Mouse (Mus musculus) neural tube, embryonic 13.5 days (tissue): ENCODE results near the gene Mcts2. TPM values are rescaled to one million over a fixed set of nuclear protein-coding genes. Genes with fewer than 3 reads are reported as not detected.

ENCODE experiments used
- ATAC-seq: fragments of 200-750 bp; cut with Nextera tagmentation; 2 replicates; pipeline ENCODE4 v1.8.0; 2017; ENCODE audit warnings: low read depth, mild to moderate bottlenecking, moderate TSS enrichment, moderate library complexity
- H3K27ac ChIP-seq: fragments of 300-500 bp; sonication (generic); replicated peaks from 2 replicates; pipeline ENCODE4 v1.5.1; 2015; ENCODE audit warnings: moderate library complexity, mild to moderate bottlenecking, inconsistent platforms
- H3K27me3 ChIP-seq: fragments of 300-500 bp; sonication (generic); 2 replicates; pipeline ENCODE4 v1.6.1; 2015; ENCODE audit warnings: mild to moderate bottlenecking, inconsistent platforms
- H3K36me3 ChIP-seq: fragments of 300-500 bp; sonication (generic); 2 replicates; pipeline ENCODE4 v1.6.1; 2015; ENCODE audit warnings: mild to moderate bottlenecking, inconsistent platforms
- H3K4me1 ChIP-seq: fragments of 300-500 bp; sonication (generic); replicated peaks from 2 replicates; pipeline ENCODE4 v1.6.1; 2015; ENCODE audit warnings: inconsistent platforms
- H3K4me2 ChIP-seq: fragments of 300-500 bp; sonication (generic); 2 replicates; pipeline ENCODE4 v1.6.1; 2015; ENCODE audit warnings: inconsistent platforms, mild to moderate bottlenecking, moderate library complexity
- H3K4me3 ChIP-seq: fragments of 300-500 bp; sonication (generic); 2 replicates; pipeline ENCODE4 v1.5.1; 2015; ENCODE audit warnings: mild to moderate bottlenecking, inconsistent platforms
- H3K9ac ChIP-seq: fragments of 300-500 bp; sonication (generic); 2 replicates; pipeline ENCODE4 v1.6.1; 2015; ENCODE audit warnings: moderate library complexity, mild to moderate bottlenecking, inconsistent platforms
- H3K9me3 ChIP-seq: fragments of 300-500 bp; sonication (generic); 2 replicates; pipeline ENCODE4 v1.6.1; 2016; ENCODE audit warnings: inconsistent platforms
- WGBS: fragments of 180-500 bp; shearing (Covaris S2); methylation state at CpG from one replicate; pipeline ENCODE4 v1.1.7; 2015; 5-methylcytosine and 5-hydroxymethylcytosine counted together
- polyA plus RNA-seq: library from polyadenylated mRNA; unstranded; fragments of >200 nt; fragmentation: Nextera tagmentation; extraction: Ambion mirVana; gene quantifications from 2 replicates; pipeline ENCODE4 v1.2.1, GENCODE M21; 2015

Gene Mcts2
- polyA plus RNA-seq, 1 experiment from 2014 or later: 45.5 TPM

DNA sequence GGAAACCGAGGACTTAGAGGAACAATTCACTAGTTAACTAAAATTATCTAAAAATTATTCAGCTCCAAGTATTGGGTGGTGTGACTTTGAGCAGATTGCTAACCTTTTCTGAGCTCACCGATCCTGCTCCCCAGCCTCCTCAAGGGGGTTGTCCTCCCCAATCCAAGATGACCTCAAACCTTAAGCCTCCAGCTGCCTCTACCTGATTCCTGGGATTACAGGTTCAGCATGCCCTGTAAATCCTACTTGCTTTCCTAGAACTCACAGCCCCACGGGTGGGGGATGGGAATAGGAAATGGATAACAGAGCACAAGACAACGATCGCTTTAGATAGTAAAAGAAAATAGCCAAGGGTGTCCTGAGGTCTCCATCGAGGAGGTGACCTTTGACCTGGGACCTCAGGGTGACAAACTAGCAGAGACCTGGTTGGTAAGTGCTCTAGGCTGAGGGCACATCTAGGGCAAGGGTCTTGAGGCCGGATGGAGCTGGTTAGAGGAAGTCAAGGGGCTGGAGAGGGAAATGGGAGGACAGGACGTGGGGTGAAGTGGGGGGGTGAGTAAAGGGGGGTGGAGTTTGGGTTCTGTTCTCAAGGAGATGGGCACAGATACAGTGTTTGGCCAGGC is 42.3 kb downstream of the Mcts2 start:
- peak overlapping the region; percentile 41; the same call in 1 of the 2 replicates for H3K9ac ChIP-seq
- H3K4me1 ChIP-seq: peaks cover 35% of the 10 kb centered on the region
- no peak overlapping the region for H3K4me2 ChIP-seq
- H3K27me3 ChIP-seq: no peaks in the 10 kb centered on the region
- H3K36me3 ChIP-seq: no peaks in the 10 kb centered on the region
- H3K9me3 ChIP-seq: no peaks in the 10 kb centered on the region
- H3K27ac ChIP-seq: peak overlapping the region; percentile 54; the same call in 1 of the 2 replicates
- 0 out of 2 replicates have a peak, but pooled peaks have one; percentile 4 for ATAC-seq
- WGBS: 61% methylated on average over 8 of the region's 8 CpGs
- H3K4me3 ChIP-seq: no peak overlapping the region

DNA sequence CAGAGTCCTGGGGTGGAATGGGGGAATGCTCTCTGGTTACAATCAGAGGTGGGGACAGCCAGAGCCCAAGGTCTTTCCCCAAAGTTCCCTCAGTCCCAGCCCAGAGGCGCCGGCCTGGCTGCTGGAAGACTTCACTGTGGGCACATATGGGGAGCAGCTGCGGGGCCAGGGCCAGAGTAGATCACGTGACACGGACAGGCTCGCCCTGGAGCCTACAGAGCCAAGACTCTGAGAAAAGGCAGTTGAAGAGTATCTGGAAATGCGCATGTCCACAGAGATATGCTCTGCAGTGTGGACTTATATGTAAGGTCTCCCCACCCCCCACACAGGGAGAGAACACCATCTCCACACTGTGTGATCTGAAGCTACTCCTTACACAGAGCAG is 42.8 kb downstream of the Mcts2 start:
- Histone ChIP-seq H3K4me1 (peaks cover 37% of the 10 kb centered on the region), H3K36me3 (no peaks in the 10 kb centered on the region), H3K27me3 (no peaks in the 10 kb centered on the region), H3K9me3 (no peaks in the 10 kb centered on the region), H3K9ac (peak overlapping the region; percentile 41; the same call in 1 of the 2 replicates), H3K4me3 (no peak overlapping the region), H3K27ac (peak overlapping the region; percentile 54; the same call in 1 of the 2 replicates), H3K4me2 (no peak overlapping the region)
- WGBS: 38% methylated on average over 7 of the region's 7 CpGs
- ATAC-seq: 0 out of 2 replicates have a peak, but pooled peaks have one; percentile 17

DNA sequence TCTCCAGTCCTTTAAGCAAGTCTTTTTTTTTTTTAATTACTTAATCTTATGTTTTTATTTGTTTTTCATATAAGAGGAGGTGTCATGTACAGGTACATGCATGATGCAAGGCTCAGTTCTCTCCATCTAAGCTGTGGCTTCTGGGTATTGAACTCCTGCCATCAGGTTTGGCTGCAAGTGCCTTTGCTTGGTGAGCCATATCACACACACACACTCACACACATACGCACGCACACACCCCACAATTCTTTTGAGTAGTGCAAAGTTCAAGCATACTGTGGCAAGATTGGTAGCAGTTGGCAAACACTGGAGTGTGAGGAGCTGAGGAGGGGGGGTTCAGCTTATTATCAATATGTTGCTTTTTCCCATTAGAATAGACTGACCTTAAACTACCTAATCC is 46.4 kb downstream of the Mcts2 start:
- Histone ChIP-seq H3K36me3 (no peaks in the 10 kb centered on the region), H3K4me3 (no peak overlapping the region), H3K9me3 (no peaks in the 10 kb centered on the region), H3K9ac (no peak overlapping the region), H3K4me1 (peaks cover 49% of the 10 kb centered on the region), H3K27me3 (no peaks in the 10 kb centered on the region), H3K27ac (no peak overlapping the region), H3K4me2 (no peak overlapping the region)
- WGBS: 89% methylated on average over 2 of the region's 2 CpGs
- no peak for ATAC-seq

DNA sequence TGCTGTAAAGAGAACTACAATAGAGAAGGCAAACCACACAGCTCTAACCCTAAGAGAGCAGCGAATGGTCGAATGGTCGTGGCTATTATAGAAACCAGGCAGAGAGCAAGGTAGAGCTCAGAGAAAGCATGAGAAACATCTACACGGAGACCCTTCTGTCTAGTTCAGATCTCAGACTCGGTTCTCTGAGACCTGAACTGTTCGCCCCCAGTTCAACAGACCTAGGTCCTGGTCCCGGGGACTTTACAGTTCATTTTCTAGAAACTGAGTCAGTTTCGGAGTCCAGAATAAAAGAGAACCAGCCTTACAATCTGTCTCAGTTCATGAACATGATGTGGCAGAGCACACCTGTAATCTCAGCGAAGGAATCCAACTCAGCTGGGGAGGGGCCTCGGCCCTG is 47.7 kb downstream of the Mcts2 start:
- WGBS: 15% methylated on average over 10 of the region's 10 CpGs
- Histone ChIP-seq H3K27ac (peak overlapping the region; percentile 59), H3K9ac (peak overlapping the region; percentile 38), H3K4me1 (peaks cover 57% of the 10 kb centered on the region), H3K27me3 (no peaks in the 10 kb centered on the region), H3K9me3 (no peaks in the 10 kb centered on the region), H3K4me2 (peak overlapping the region; percentile 89), H3K36me3 (no peaks in the 10 kb centered on the region), H3K4me3 (peak overlapping the region; percentile 57)
- ATAC-seq: no peak

DNA sequence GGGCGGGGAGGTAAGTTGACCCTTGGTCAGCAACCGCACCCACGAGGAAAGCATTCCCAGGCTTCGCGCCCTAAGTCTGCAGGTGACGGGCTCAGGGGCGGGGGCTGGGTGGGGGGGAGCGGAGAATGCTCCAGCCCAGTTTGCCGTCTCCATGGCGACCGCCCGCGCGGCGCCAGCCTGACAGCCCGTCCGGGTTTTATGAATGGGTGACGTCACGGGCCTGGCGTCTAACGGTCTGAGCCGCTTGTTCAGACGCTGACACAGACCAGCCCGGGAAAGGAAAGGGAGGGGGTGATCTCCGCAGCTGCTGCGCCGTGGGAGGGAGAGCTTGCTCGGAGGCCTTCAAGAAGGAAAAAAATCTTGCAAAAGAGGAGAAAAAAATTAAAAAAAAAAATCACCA is 48.1 kb downstream of the Mcts2 start:
- Histone ChIP-seq H3K27ac (peak overlapping the region; percentile 88), H3K4me1 (peaks cover 57% of the 10 kb centered on the region), H3K27me3 (no peaks in the 10 kb centered on the region), H3K9ac (peak overlapping the region; percentile 61), H3K9me3 (no peaks in the 10 kb centered on the region), H3K4me3 (peak overlapping the region; percentile 57), H3K36me3 (no peaks in the 10 kb centered on the region), H3K4me2 (peak overlapping the region; percentile 89)
- under 1% methylated on average over 28 of the region's 28 CpGs for WGBS
- ATAC-seq: peak; percentile 86

DNA sequence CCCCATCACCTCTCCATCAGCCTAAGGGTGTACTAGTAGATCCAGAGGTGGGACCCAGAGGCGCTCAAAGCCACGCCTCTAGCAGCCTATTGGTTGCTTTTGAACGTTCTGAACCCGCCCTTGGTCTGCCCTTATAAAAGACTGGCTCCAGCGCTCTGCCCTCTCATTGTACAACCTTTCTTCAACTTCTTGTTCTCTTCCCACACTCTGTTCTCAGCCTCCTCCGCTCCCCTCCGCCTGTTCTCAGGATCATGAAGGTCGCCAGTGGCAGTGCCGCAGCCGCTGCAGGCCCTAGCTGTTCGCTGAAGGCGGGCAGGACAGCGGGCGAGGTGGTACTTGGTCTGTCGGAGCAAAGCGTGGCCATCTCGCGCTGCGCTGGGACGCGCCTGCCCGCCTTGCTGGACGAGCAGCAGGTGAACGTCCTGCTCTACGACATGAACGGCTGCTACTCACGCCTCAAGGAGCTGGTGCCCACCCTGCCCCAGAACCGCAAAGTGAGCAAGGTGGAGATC is 49.3 kb downstream of the Mcts2 start, which contains the start of gene Id1:
Id1 (plus strand) TSS at position 162 of the 512 bp plus-strand sequence.
- Histone ChIP-seq H3K36me3 (no peaks in the 10 kb centered on the region), H3K27ac (peak within 1 kb of the TSS; percentile 88), H3K9me3 (no peaks in the 10 kb centered on the region), H3K4me3 (peak within 1 kb of the TSS; percentile 57), H3K4me2 (peak within 1 kb of the TSS; percentile 89), H3K4me1 (peaks cover 62% of the 10 kb centered on the region), H3K27me3 (no peaks in the 10 kb centered on the region), H3K9ac (peak within 1 kb of the TSS; percentile 84)
- 0% methylated on average over 28 of the region's 28 CpGs for WGBS
- ATAC-seq: peak; percentile 73

DNA sequence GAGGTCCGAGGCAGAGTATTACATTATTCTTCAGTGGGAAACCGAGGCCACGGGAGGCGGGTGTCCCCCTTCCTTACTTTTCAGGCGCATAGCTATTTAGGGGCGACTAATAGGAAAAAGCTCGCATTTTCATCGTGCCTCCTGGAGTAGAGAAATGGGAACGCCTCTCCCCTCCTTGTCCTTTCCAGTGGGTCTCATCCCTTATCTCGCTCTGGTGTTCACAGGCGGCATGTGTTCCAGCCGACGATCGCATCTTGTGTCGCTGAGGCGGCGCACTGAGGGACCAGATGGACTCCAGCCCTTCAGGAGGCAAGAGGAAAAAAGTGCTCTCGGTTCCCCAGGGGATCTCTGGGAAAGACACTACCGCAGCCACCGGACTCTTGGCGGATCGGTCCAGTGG is 49.9 kb downstream of the Mcts2 start:
- peak overlapping the region; percentile 88 for H3K27ac ChIP-seq
- H3K9me3 ChIP-seq: no peaks in the 10 kb centered on the region
- 0% methylated on average over 22 of the region's 22 CpGs for WGBS
- peaks cover 68% of the 10 kb centered on the region for H3K4me1 ChIP-seq
- peak overlapping the region; percentile 84 for H3K9ac ChIP-seq
- H3K4me2 ChIP-seq: peak overlapping the region; percentile 89
- no peak for ATAC-seq
- H3K27me3 ChIP-seq: no peaks in the 10 kb centered on the region
- peak overlapping the region; percentile 57 for H3K4me3 ChIP-seq
- H3K36me3 ChIP-seq: no peaks in the 10 kb centered on the region

Other genes starting within 250 kb of the Mcts2 start
- gene Defb23, start 222.4 kb upstream of the Mcts2 start, polyA plus RNA-seq: not detected in 2 replicates
- not detected in 2 replicates for gene Defb20, start 210.0 kb upstream of the Mcts2 start, polyA plus RNA-seq
- gene Defb22, start 196.9 kb upstream of the Mcts2 start, polyA plus RNA-seq: not detected in 2 replicates
- gene Defb26, start 175.3 kb upstream of the Mcts2 start, polyA plus RNA-seq: not detected in 2 replicates
- not detected in 2 replicates for gene Defb28, start 168.8 kb upstream of the Mcts2 start, polyA plus RNA-seq
- gene Defb29, start 146.9 kb upstream of the Mcts2 start, polyA plus RNA-seq: not detected in 2 replicates
- gene Gm17416, start 117.7 kb upstream of the Mcts2 start, polyA plus RNA-seq: not detected in 2 replicates
- not detected in 2 replicates for gene Defb21, start 114.3 kb upstream of the Mcts2 start, polyA plus RNA-seq
- not detected in 2 replicates for gene Defb19, start 106.7 kb upstream of the Mcts2 start, polyA plus RNA-seq
- not detected in 2 replicates for gene Defb45, start 87.6 kb upstream of the Mcts2 start, polyA plus RNA-seq
- gene Defb36, start 82.7 kb upstream of the Mcts2 start, polyA plus RNA-seq: not detected in 2 replicates
- gene Defb25, start 64.0 kb upstream of the Mcts2 start, polyA plus RNA-seq: not detected in 2 replicates
- 0.32 and 0.72 TPM in 2 replicates for gene Rem1, start 60.1 kb upstream of the Mcts2 start, polyA plus RNA-seq
- 149 and 155 TPM in 2 replicates for gene H13, start 17.6 kb upstream of the Mcts2 start, polyA plus RNA-seq
- gene Id1, start 49.2 kb downstream of the Mcts2 start, polyA plus RNA-seq: 63.6 and 68.2 TPM in 2 replicates
- gene Cox4i2, start 67.1 kb downstream of the Mcts2 start, polyA plus RNA-seq: 4.5 and 4.7 TPM in 2 replicates
- gene Bcl2l1, start 144.7 kb downstream of the Mcts2 start, polyA plus RNA-seq: 151 and 153 TPM in 2 replicates
- 15.1 and 21.3 TPM in 2 replicates for gene Tpx2, start 160.9 kb downstream of the Mcts2 start, polyA plus RNA-seq
- gene Mylk2, start 224.3 kb downstream of the Mcts2 start, polyA plus RNA-seq: not detected in 2 replicates
- 3.5 and 3.6 TPM in 2 replicates for gene Foxs1, start 246.2 kb downstream of the Mcts2 start, polyA plus RNA-seq